Mouse (Mus musculus) liver, adult 2 months (tissue): ENCODE data around the gene Wbp2.

Experiments
- CTCF ChIP-seq: fragments of 200-500 bp; IDR thresholded peaks from 2 replicates; pipeline ENCODE4 v1.5.1; 2011; ENCODE audit warnings: low read depth, low read length, control low read depth
- POLR2A ChIP-seq: fragments of 200-500 bp; IDR thresholded peaks from 2 replicates; pipeline ENCODE4 v1.6.1; 2011; ENCODE audit warnings: low read length, control low read depth; ENCODE audit not compliant: insufficient read depth; ENCODE audit errors: extremely low read depth

- TF ChIP-seq POLR2A (no peak), CTCF (no peak)
Measured at GRCm38 (mm10) chr11:116104006-116104646, 17.3 kb upstream of the Wbp2 start.
